Mouse (Mus musculus): ENCODE data around the gene Sytl3.
A peak's percentile ranks its signal among the peaks of the same experiment; 100 is the strongest.
"Not testable (repeated sequence)": the region's sequence is repeated elsewhere in the genome, so short reads cannot be mapped to it uniquely, and the experiment has no call there.

The Sytl3 gene

GRCm38 (mm10) chr17:6647452-6647851 is 11.4 kb upstream of the Sytl3 start:
- DNase-seq, result not testable (repeated sequence)

- DNase-seq, result not testable (repeated sequence)
Observed at GRCm38 (mm10) chr17:6650904-6651565, 7.9 kb upstream of the Sytl3 start.

- peak in 1 of 2 experiments; percentile 9 for DNase-seq
Observed at GRCm38 (mm10) chr17:6653341-6653946, 5.4 kb upstream of the Sytl3 start.

- DNase-seq, result peak; percentile 69 to 77
Observed at GRCm38 (mm10) chr17:6655087-6655511, 3.8 kb upstream of the Sytl3 start.

- DNase-seq, result peak; percentile 71 to 72
Observed at GRCm38 (mm10) chr17:6655567-6656281, 3.2 kb upstream of the Sytl3 start, which contains the start of gene Dynlt1f. Gene Dynlt1f (minus strand): TSS chr17:6655900.

- DNase-seq, result peak in 1 of 2 experiments; percentile 30
Observed at GRCm38 (mm10) chr17:6656471-6656870, 2.4 kb upstream of the Sytl3 start.

- not testable (repeated sequence) for DNase-seq
Observed at GRCm38 (mm10) chr17:6660589-6660988, 1.7 kb downstream of the Sytl3 start.

GRCm38 (mm10) chr17:6661093-6661816 is 2.4 kb downstream of the Sytl3 start:
- DNase-seq, result not testable (repeated sequence)

GRCm38 (mm10) chr17:6662840-6663239 is 3.9 kb downstream of the Sytl3 start:
- DNase-seq, result not testable (repeated sequence)

- not testable (repeated sequence) for DNase-seq
Observed at GRCm38 (mm10) chr17:6665389-6665788, 6.5 kb downstream of the Sytl3 start.

GRCm38 (mm10) chr17:6668522-6668921 is 9.6 kb downstream of the Sytl3 start:
- DNase-seq, result not testable (repeated sequence)

- DNase-seq, result not testable (repeated sequence)
Observed at GRCm38 (mm10) chr17:6674297-6674696, 15.4 kb downstream of the Sytl3 start.

- DNase-seq, result not testable (repeated sequence)
Observed at GRCm38 (mm10) chr17:6678063-6678462, 19.2 kb downstream of the Sytl3 start.

GRCm38 (mm10) chr17:6681721-6682120 is 22.8 kb downstream of the Sytl3 start:
- not testable (repeated sequence) for DNase-seq

GRCm38 (mm10) chr17:6683702-6684101 is 24.8 kb downstream of the Sytl3 start:
- DNase-seq, result not testable (repeated sequence)

- not testable (repeated sequence) for DNase-seq
Observed at GRCm38 (mm10) chr17:6684464-6685287, 25.8 kb downstream of the Sytl3 start.

GRCm38 (mm10) chr17:6685288-6685818 is 26.5 kb downstream of the Sytl3 start:
- DNase-seq, result not testable (repeated sequence)

GRCm38 (mm10) chr17:6686299-6686971 is 27.5 kb downstream of the Sytl3 start:
- DNase-seq, result not testable (repeated sequence)

- DNase-seq, result not testable (repeated sequence)
Observed at GRCm38 (mm10) chr17:6689344-6689743, 30.5 kb downstream of the Sytl3 start.

GRCm38 (mm10) chr17:6691596-6691995 is 32.7 kb downstream of the Sytl3 start:
- peak; percentile 84 to 92 for DNase-seq

GRCm38 (mm10) chr17:6695712-6696111 is 36.8 kb downstream of the Sytl3 start:
- not testable (repeated sequence) for DNase-seq

All from cerebellum, adult 18-20 months (tissue).